Comparison of ENCODE assay signal across 26 mouse cellular contexts in genomic region chr1:80715917-80716316, GRCm38 (mm10). TPM values are rescaled to one million over a fixed set of nuclear protein-coding genes. Genes with fewer than 3 reads are reported as not detected.
A peak's percentile ranks its signal among the peaks of the same experiment; 100 is the strongest.
DNase-seq lines count a peak whose midpoint lies in the region; ATAC-seq and TF ChIP-seq lines count a peak whose summit lies in the region.
"Had no signal": no experiment of that assay in that cellular context is flagged by ENCODE, and none has a peak within 500 bp of the region (broad histone marks: within the 10 kb centered on the region; RNA-seq: fewer than 3 reads in every experiment).

No protein-coding gene starts in this region.

- no peaks in the 10 kb centered on the region for H3K4me1 ChIP-seq in kidney, postnatal 0 days (replicated peaks; ENCODE audit: insufficient read depth, low read length)
- H3K4me1 ChIP-seq: hindbrain, embryonic 13.5 days; limb, embryonic 12.5 days; midbrain, embryonic 13.5 days had no signal

- H3K27ac ChIP-seq in kidney, postnatal 0 days: no peak overlapping the region
- H3K27ac ChIP-seq: embryonic facial prominence, embryonic 13.5 days; hindbrain, embryonic 13.5 days; left cerebral cortex, adult 2 months; limb, embryonic 12.5 days; midbrain, embryonic 13.5 days had no signal

- TF ChIP-seq CTCF in kidney, postnatal 0 days (IDR thresholded peaks at IDR 0.05; ENCODE audit: low read depth): no peak

- H3K27me3 ChIP-seq in kidney, postnatal 0 days (ENCODE audit: insufficient read depth, low read length): no peaks in the 10 kb centered on the region
- H3K27me3 ChIP-seq: embryonic facial prominence, embryonic 13.5 days; hindbrain, embryonic 13.5 days; limb, embryonic 12.5 days; midbrain, embryonic 13.5 days had no signal

- H3K36me3 ChIP-seq in kidney, postnatal 0 days (ENCODE audit: insufficient read depth, low read length): no peaks in the 10 kb centered on the region
- H3K36me3 ChIP-seq: embryonic facial prominence, embryonic 13.5 days; hindbrain, embryonic 13.5 days; limb, embryonic 12.5 days; midbrain, embryonic 13.5 days had no signal

- no peak for ATAC-seq in kidney, postnatal 0 days (replicated peaks; ENCODE audit: low FRiP score, low read depth)
- peak; percentile 36 for ATAC-seq in granulocyte monocyte progenitor cell, adult 5-6 weeks (replicated peaks; ENCODE audit: poor library complexity, severe bottlenecking)
- ATAC-seq: CD4-positive, CD25-positive, alpha-beta regulatory T cell, adult 4 months; forebrain, embryonic 16.5 days; intestine, embryonic 16.5 days; midbrain, embryonic 13.5 days had no signal

- H3K4me2 ChIP-seq in kidney, postnatal 0 days (ENCODE audit: low read length): no peak overlapping the region
- H3K4me2 ChIP-seq: embryonic facial prominence, embryonic 13.5 days; heart, embryonic 11.5 days; hindbrain, embryonic 13.5 days; limb, embryonic 12.5 days; midbrain, embryonic 13.5 days had no signal

- DNase-seq in kidney, postnatal 0 days (ENCODE audit: low spot score): peak; percentile 42
- DNase-seq in kidney, postnatal 25 days: no peak
- peak; percentile 38 for DNase-seq in lung, postnatal 36 days
- no peak for DNase-seq in lung, adult 18-20 months
- no peak for DNase-seq in neural tube, embryonic 10.5 days (ENCODE audit: extremely low spot score, low spot score)
- no peak for DNase-seq in frontal cortex, adult 2 months (ENCODE audit: extremely low spot score in 1 of 2, low spot score in 1 of 2)
- no peak for DNase-seq in gastrocnemius, postnatal 4 days (ENCODE audit: low spot score in 2 of 2)
- DNase-seq: cerebellum, adult 11-12 months; cerebellum, adult 9-11 months; gastrocnemius, postnatal 10 days; heart, adult 18-20 months; heart, postnatal 4 days; kidney, adult 8-10 months; kidney, postnatal 10 days; layer of hippocampus, adult 9-11 months had no signal

- no peak overlapping the region for H3K9ac ChIP-seq in kidney, postnatal 0 days (ENCODE audit: low read depth, low read length)
- H3K9ac ChIP-seq: embryonic facial prominence, embryonic 13.5 days; hindbrain, embryonic 13.5 days; limb, embryonic 12.5 days; midbrain, embryonic 13.5 days had no signal

- H3K4me3 ChIP-seq in kidney, postnatal 0 days (replicated peaks; ENCODE audit: low read depth, low read length): no peak overlapping the region
- H3K4me3 ChIP-seq: embryonic facial prominence, embryonic 13.5 days; erythroblast, embryonic 14.5 days; hindbrain, embryonic 13.5 days; left cerebral cortex, adult 2 months; limb, embryonic 12.5 days; midbrain, embryonic 13.5 days had no signal

- 55% methylated on average over 3 of the region's 3 CpGs for WGBS in kidney, postnatal 0 days

- no peaks in the 10 kb centered on the region for H3K9me3 ChIP-seq in kidney, postnatal 0 days (replicated peaks; ENCODE audit: low read length)
- H3K9me3 ChIP-seq: embryonic facial prominence, embryonic 13.5 days; hindbrain, embryonic 13.5 days; limb, embryonic 12.5 days; midbrain, embryonic 13.5 days had no signal

RNA-seq across cellular contexts. Expression of gene Dock10, which starts 42.4 kb away (rescaled TPM):
- polyA plus RNA-seq in kidney, postnatal 0 days (2015; fragmentation: Nextera tagmentation; extraction: Ambion mirVana): 2.4 and 2.6 TPM in 2 replicates
- 149 TPM in 2 replicates for total RNA-seq in granulocyte monocyte progenitor cell, adult 5-6 weeks (2014; fragmentation: Nextera tagmentation)
- 117 and 126 TPM in 2 replicates for total RNA-seq in granulocyte monocyte progenitor cell, adult 5-6 weeks (2017)
- polyA plus RNA-seq in frontal cortex, adult 2 months (2012; rRNA removed): 43.0 and 43.1 TPM in 2 replicates
- 10 to 100 TPM; 24.4 to 27.2 TPM for total RNA-seq in gastrocnemius, postnatal 4 days (2021)

Comparison
In these comparisons a context has a peak if more than half of its experiments do, and no peak if none do; other contexts are left out.
1. DNase-seq: peak in kidney, postnatal 0 days (single experiment) and lung, postnatal 36 days (single experiment); none in kidney, postnatal 25 days (0 of 2), lung, adult 18-20 months (0 of 2), neural tube, embryonic 10.5 days (single experiment), frontal cortex, adult 2 months (0 of 2) and gastrocnemius, postnatal 4 days (0 of 2).
2. RNA of gene Dock10, which starts 42.4 kb away (total RNA-seq): 117 to 149 TPM in granulocyte monocyte progenitor cell, adult 5-6 weeks; 24.4 to 27.2 TPM in gastrocnemius, postnatal 4 days; every median in the first group is over 4 times any median in the second.